Mouse (Mus musculus) erythroid progenitor cell, adult 5-6 weeks (primary cell): ENCODE results near the gene B4galt2. TPM values are rescaled to one million over a fixed set of nuclear protein-coding genes. Genes with fewer than 3 reads are reported as not detected.

Experiments used
- ATAC-seq: replicated peaks from 2 replicates; pipeline ENCODE4 v1.8.0; 2016; ENCODE audit warnings: moderate number of reproducible peaks, mild to moderate bottlenecking, moderate TSS enrichment, inconsistent platforms; ENCODE audit not compliant: poor library complexity, low FRiP score, severe bottlenecking
- total RNA-seq, 2 experiments: library from RNA; stranded (forward) in 1 of 2; stranded (reverse) in 1 of 2; fragments of 150-400 nt in 1 of 2; fragments of 186-747, 209-891 nt in 1 of 2; gene quantifications; 2 replicates each; pipeline versions ENCODE4 v1.2.3 to v1.2.4; 2015 to 2017; ENCODE audit warnings: low replicate concordance in 2 of 2

The B4galt2 gene
- total RNA-seq, 2 experiments from 2014 or later: 0.45 TPM; not detected in 1

GRCm38 (mm10) chr4:117873615-117874014 is 9.7 kb downstream of the B4galt2 start:
- no peak for ATAC-seq

DNA sequence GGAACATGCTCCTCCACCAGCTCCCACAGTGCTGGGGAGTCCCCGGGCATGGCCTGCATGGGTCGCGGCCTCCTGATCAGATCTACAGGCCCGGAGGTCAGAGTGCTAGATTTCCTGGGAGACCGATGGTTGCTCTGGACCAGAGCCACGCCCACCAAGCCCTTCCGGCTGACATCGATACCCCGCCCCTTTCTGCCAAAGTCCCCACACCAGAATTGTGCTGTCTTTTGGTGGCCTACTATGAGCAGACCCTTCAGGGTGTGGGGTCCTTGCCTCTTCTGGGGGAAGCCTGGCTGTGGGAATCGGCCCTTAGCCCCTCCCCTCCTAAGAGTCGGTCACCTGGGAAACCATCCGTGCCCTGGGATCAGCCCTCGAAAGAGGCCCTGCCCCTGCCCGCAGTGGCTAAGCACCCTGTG is 10.8 kb downstream of the B4galt2 start, which contains the start of gene Ccdc24:
Gene Ccdc24, minus strand, starts transcription at position 87 of the 416 bp plus-strand sequence.
- ATAC-seq: no peak

- ATAC-seq: no peak
Observed at GRCm38 (mm10) chr4:117871787-117872186, 11.5 kb downstream of the B4galt2 start.

DNA sequence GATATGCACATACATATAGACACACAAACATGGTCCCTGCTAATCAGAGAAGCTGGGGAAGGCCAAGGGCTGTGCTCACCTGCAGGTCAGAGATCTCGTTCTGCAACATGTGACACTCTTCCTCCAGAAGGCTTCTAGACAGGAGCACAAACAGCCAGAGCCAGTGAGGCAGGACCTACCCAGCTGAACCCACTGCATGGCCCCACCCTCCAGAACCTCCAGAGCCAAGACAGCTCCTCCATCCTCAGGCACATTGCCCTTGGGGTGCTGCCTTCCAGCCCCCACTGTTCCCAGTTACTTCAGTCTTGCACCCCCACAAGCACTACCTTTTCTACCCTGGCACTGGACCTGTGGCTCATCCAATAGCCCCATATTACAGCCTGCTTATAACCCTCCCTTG is 12.8 kb downstream of the B4galt2 start:
- peak; percentile 22 for ATAC-seq

DNA sequence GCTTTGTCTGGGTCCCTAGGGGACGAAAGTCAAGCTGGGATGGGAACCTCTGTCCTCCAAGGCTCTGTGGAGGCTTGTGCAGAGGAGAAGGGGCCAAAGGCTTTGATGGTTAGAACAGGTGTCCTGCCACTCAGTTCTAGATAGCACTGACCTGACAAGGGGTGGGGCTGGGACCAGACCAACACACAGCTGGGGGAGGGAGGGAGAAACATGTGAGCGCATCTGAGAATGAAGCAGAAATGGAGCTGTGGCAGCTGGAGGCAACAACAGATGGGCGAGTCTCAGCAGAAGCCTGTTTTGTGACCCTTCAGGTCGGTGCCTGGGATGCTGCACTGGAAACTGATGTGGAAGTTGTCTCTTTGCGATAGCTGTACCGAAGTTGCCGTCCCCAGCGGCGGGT is 14.0 kb downstream of the B4galt2 start:
- no peak for ATAC-seq

DNA sequence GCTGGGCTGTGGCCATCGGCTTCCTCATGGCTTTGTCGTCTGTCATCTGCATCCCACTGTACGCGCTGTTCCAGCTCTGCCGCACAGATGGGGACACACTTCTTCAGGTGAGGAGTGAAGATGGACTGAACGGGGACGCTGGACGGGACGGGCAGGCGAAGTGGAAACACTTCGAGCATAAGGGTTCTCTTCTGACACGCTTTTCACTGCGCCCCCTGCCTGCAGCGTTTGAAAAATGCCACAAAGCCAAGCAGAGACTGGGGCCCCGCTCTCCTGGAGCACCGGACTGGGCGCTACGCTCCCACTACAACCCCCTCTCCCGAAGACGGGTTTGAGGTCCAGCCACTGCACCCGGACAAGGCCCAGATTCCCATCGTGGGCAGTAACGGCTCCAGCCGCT is 15.5 kb downstream of the B4galt2 start:
- ATAC-seq: 0 out of 2 replicates have a peak, but pooled peaks have one; percentile 12

GRCm38 (mm10) chr4:117867000-117867399 is 16.3 kb downstream of the B4galt2 start:
- no peak for ATAC-seq

DNA sequence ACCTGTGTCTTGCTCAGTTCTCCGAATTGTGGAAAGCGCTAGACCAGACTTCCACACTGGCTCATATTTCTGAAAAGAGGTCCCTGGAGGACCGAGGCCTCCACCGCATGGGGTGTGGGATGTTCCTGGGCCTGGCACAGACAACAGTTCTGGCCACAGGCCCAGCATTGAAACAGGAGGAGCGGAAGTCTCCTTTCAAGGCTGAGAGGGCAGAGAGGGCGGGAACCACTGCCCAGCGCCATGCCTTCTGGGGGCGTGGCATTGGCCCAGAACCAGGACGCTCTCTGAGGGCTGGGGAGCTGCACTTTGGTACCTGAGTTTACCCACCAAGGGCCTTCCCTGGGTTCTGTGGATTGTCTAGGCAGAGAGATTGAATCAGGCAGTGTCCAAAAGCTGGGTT is 17.2 kb downstream of the B4galt2 start:
- ATAC-seq: no peak

GRCm38 (mm10) chr4:117862823-117863222 is 20.5 kb downstream of the B4galt2 start:
- ATAC-seq: 0 out of 2 replicates have a peak, but pooled peaks have one; percentile 10

DNA sequence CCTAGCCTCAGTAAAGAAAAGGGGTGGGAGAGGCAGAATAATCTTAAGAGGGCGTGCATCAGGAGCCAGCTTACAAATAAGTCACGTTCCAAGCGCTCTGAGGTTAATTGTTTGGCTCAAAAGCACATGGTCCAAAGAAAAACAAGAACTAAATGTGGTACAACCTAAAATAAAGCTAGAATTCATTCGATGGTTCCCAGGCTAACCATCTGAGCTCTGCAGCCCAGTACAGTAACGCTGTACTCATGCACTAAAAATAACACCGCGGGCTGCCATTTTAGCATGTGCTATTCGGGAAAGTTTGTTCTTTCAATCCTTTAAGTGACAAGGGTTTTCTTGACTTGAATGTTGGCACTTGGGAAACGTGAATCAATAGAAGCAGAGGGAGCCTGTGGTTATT is 22.7 kb downstream of the B4galt2 start:
- no peak for ATAC-seq

DNA sequence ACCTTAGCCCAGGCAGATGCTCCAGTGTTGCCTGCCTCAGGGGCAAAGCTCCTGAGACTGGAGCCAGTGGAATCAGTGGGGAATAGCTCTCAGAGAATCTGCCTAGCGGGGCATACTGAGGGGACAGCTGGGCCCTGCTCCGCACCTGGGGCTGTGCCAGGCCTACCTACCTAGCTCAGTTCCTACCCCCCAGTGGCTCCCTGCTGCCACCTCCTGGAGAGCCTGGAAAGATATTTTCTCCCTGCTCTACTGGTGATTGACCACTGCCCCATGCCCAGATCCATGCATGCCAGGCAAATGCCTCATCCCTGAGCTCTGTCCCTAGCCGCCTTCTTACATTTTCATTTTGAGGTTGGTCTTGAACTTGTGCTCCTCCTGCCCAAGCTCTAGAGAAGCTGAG is 24.5 kb downstream of the B4galt2 start:
- peak; percentile 47 for ATAC-seq

DNA sequence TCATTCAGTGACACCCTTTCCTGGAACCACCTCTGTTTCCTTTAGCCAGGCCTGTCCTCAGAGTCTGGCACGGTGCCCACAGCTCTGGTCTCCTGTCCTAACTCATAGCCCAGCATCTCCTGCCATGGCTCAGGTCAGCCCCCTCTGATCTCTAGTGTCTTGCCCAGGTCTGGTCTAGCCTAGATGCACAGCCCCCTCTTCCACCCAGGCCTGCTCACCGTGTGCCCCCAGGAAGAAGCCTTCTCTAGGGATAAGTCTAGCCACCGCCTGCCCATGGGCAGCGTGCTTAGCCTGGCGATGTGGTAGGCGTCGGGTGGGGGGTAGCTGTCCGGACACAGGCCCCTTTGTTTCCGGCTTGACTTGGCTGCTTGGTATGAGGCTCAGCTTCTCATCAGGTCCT is 28.1 kb downstream of the B4galt2 start:
- ATAC-seq: no peak

DNA sequence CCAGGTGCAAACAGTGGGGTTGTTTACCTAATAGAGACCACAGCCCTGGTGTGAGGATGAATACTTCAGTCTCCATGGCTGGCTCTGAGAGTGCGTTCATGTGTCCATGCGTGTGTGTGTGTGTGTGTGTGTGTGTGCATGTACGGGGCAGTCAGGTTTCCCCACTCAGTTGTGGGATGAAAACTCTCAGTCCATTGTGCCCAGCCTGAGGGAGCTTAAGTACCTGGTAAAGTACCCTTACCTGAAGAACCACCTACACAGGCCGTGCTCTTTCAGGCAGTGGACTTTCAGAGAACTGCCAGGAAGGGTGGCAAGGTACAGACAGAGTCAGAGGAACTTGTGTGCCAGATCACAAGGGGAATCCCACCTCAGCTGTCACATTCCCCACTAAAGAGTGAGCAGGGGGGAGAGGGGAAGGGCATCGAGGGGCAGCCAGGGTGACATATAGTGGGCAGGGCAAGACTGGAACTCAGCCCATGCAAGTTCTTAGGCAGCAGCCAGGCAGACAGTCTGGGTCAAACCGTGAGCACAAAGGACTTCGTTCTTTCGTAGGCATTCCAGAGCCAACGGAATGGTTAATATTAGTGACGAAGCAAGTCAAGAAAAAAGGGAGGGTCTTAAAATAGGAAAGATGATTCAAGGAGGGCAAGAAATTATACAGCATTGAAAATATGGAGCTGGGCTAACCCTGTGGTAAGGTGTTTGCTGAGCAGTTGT is 31.0 kb downstream of the B4galt2 start:
- ATAC-seq: no peak

DNA sequence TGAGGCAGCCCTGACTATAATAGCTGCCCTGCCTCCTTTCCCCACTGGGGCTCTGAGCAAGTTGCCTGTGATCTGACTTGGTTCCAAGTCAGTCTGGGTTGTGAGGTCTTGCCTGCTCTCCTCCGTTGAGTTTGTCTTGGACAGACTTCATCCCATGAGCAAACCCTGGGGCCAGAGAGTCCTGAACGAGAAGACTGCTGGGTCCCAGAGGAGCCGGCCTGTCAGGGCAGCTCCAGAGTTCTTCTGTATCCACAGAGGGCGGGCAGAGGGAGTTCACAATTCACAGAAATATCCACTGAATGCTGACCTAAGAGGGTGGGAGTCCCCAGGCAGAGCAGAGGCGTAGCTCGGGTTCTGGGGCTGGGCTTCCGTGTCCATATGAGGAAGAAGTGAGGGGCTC is 32.4 kb downstream of the B4galt2 start:
- no peak for ATAC-seq

DNA sequence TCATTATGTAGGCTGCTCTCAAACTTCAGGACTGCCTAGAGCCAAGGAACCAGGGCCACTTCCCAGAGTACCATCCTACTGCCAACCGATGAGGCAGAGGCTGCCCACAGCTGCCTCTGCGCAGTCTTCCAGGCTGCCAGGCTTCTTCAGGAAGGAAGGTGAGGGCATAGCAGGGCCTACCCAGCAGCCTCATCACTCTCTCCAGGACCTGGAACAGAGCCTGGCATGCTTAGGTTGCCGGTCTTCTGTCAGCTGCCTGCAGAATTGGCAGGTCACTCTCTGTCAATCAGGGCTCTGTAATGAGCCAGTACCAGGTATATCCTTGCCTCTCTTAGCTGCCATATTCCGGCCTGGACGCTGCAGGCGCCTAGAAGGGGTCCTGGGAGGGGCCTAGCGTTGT is 33.1 kb downstream of the B4galt2 start:
- no peak for ATAC-seq

DNA sequence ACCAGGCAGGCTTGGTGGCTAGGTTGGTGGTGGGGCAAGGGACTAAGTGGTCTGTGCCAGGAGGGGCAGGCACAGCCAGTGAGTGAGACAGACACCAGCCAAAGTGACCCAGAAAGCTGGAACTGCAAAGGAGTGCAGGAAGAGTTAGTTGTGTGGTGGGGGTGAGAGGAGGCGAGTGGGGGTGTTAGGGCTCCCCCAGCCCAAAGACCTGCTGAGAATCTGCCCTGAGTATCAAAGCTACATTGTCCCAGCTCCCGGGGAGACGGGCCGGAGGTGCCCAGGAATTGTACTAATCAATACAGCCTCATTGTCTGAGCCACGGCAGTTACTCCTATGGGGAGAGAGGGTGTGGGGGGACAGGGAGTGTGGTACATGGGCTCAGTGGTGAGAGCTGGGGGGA is 33.8 kb downstream of the B4galt2 start:
- ATAC-seq: no peak

DNA sequence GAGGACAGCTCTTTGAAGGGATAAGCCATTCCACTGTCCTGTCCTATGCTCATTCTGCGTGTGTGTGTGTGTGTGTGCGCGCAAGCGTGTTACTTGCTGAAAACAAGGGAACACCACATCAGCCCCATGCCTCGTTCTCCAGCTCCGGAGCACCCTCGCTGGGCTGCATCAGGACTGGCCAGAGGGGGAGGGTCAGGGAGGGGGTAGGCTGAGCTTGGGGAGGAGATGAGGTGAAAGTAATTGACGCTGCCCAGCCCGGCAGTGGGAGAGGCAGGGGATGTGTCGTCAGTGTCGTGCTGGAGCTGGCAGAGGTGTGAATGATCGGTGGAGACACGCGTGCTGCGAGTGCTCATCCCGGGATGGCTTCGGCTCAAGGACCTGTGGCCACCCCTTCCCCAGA is 34.2 kb downstream of the B4galt2 start:
- ATAC-seq: no peak

GRCm38 (mm10) chr4:117847011-117847410 is 36.3 kb downstream of the B4galt2 start:
- no peak for ATAC-seq

GRCm38 (mm10) chr4:117846261-117846660 is 37.0 kb downstream of the B4galt2 start:
- ATAC-seq: no peak

- ATAC-seq: no peak
Observed at GRCm38 (mm10) chr4:117845316-117845715, 38.0 kb downstream of the B4galt2 start.

DNA sequence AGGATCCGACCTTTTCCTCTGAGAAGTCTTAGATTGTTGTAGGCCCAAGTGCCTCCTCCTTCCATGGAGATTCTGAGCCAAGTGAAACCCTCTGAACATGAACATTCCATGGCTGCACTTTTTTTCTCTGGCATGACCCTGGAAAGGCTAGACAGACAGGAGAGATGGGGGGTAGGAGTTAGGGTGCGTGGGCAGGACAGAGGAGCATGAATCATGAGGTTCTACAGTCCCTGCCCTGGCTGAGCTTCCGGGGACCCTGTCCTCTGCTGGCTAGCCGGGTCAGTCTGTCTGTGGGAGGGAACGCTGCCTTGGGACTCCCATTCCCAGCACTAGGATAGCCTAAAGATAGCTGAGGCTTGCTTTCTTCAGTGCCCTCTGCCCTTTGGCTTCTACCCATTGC is 38.8 kb downstream of the B4galt2 start:
- ATAC-seq: no peak

GRCm38 (mm10) chr4:117843101-117843500 is 40.2 kb downstream of the B4galt2 start:
- ATAC-seq: no peak
